Mouse (Mus musculus): ENCODE data around the gene Rnf113a2.

- TF ChIP-seq CTCF (IDR thresholded peaks at IDR 0.05; ENCODE audit: extremely low read depth, insufficient read depth, low read length) (no peak), POLR2A (IDR thresholded peaks at IDR 0.05; ENCODE audit: extremely low read depth, insufficient read depth, low read length) (no peak)
These were observed 9.7 kb upstream of the Rnf113a2 start for GRCm38 (mm10) chr12:84407259-84407658.
